Mouse (Mus musculus) cerebellum, adult 11 months (tissue): ENCODE results near the gene Zfp750.
A peak's percentile ranks its signal among the peaks of the same experiment; 100 is the strongest.

Experiments
- DNase-seq: peaks from one replicate; pipeline ENCODE4 v3.0.0; 2022

The Zfp750 gene

GRCm38 (mm10) chr11:121519131-121519530 lies at the start of gene Zfp750:
Gene Zfp750 (minus strand): TSS chr11:121519333.
- no peak for DNase-seq

- no peak for DNase-seq
These were observed 45.1 kb upstream of the Zfp750 start for GRCm38 (mm10) chr11:121564265-121564664.

GRCm38 (mm10) chr11:121563312-121563711 lies 44.2 kb upstream of the Zfp750 start:
- DNase-seq: no peak

- DNase-seq: no peak
These were observed 41.1 kb upstream of the Zfp750 start for GRCm38 (mm10) chr11:121560294-121560663.

GRCm38 (mm10) chr11:121559527-121560293 lies 40.6 kb upstream of the Zfp750 start:
- no peak for DNase-seq

GRCm38 (mm10) chr11:121558522-121558921 lies 39.4 kb upstream of the Zfp750 start:
- no peak for DNase-seq

GRCm38 (mm10) chr11:121557946-121558345 lies 38.8 kb upstream of the Zfp750 start:
- DNase-seq: no peak

- no peak for DNase-seq
These were observed 37.6 kb upstream of the Zfp750 start for GRCm38 (mm10) chr11:121556727-121557126.

GRCm38 (mm10) chr11:121553458-121553857 lies 34.3 kb upstream of the Zfp750 start:
- DNase-seq: no peak

- DNase-seq: no peak
These were observed 33.8 kb upstream of the Zfp750 start for GRCm38 (mm10) chr11:121552846-121553457.

- DNase-seq: no peak
These were observed 33.0 kb upstream of the Zfp750 start for GRCm38 (mm10) chr11:121552167-121552566.

GRCm38 (mm10) chr11:121551206-121551799 lies 32.2 kb upstream of the Zfp750 start:
- no peak for DNase-seq

- DNase-seq: no peak
These were observed 30.9 kb upstream of the Zfp750 start for GRCm38 (mm10) chr11:121549843-121550647.

GRCm38 (mm10) chr11:121548996-121549842 lies 30.1 kb upstream of the Zfp750 start:
- DNase-seq: no peak

GRCm38 (mm10) chr11:121547925-121548324 lies 28.8 kb upstream of the Zfp750 start:
- no peak for DNase-seq

GRCm38 (mm10) chr11:121547234-121547633 lies 28.1 kb upstream of the Zfp750 start:
- DNase-seq: no peak

GRCm38 (mm10) chr11:121545398-121546034 lies 26.4 kb upstream of the Zfp750 start:
- no peak for DNase-seq

GRCm38 (mm10) chr11:121544755-121545397 lies 25.7 kb upstream of the Zfp750 start:
- DNase-seq: no peak

- DNase-seq: peak; percentile 80
These were observed 24.8 kb upstream of the Zfp750 start for GRCm38 (mm10) chr11:121543922-121544321.

- peak; percentile 35 for DNase-seq
These were observed 24.2 kb upstream of the Zfp750 start for GRCm38 (mm10) chr11:121543287-121543856.

- DNase-seq: no peak
These were observed 23.3 kb upstream of the Zfp750 start for GRCm38 (mm10) chr11:121542471-121542870.
